Mouse (Mus musculus) heart, embryonic 13.5 days (tissue): ENCODE data around the gene Cdnf. TPM values are rescaled to one million over a fixed set of nuclear protein-coding genes. Genes with fewer than 3 reads are reported as not detected.

ENCODE experiments used
- ATAC-seq: fragments of 200-750 bp; cut with Nextera tagmentation; 2 replicates; pipeline ENCODE4 v1.8.0; 2017; ENCODE audit warnings: moderate TSS enrichment; ENCODE audit not compliant: insufficient number of reproducible peaks, low FRiP score, low TSS enrichment; ENCODE audit errors: extremely low read depth
- H3K27ac ChIP-seq: fragments of 300-500 bp; sonication (generic); replicated peaks from 2 replicates; pipeline ENCODE4 v1.5.1; 2015; ENCODE audit warnings: moderate library complexity, mild to moderate bottlenecking, inconsistent platforms
- H3K27me3 ChIP-seq: fragments of 300-500 bp; sonication (generic); replicated peaks from 2 replicates; pipeline ENCODE4 v1.6.1; 2015; ENCODE audit warnings: mild to moderate bottlenecking, inconsistent platforms
- H3K36me3 ChIP-seq: fragments of 300-500 bp; sonication (generic); 2 replicates; pipeline ENCODE4 v1.6.1; 2015; ENCODE audit warnings: mild to moderate bottlenecking, inconsistent platforms
- H3K4me1 ChIP-seq: fragments of 300-500 bp; sonication (generic); 2 replicates; pipeline ENCODE4 v1.6.1; 2015; ENCODE audit warnings: inconsistent platforms
- H3K4me2 ChIP-seq: fragments of 300-500 bp; sonication (generic); 2 replicates; pipeline ENCODE4 v1.6.1; 2015; ENCODE audit warnings: inconsistent platforms, mild to moderate bottlenecking, moderate library complexity
- H3K4me3 ChIP-seq: fragments of 300-500 bp; sonication (generic); 2 replicates; pipeline ENCODE4 v1.5.1; 2015; ENCODE audit warnings: moderate library complexity, mild to moderate bottlenecking, inconsistent platforms
- H3K9ac ChIP-seq: fragments of 300-500 bp; sonication (generic); 2 replicates; pipeline ENCODE4 v1.6.1; 2015; ENCODE audit warnings: inconsistent platforms, mild to moderate bottlenecking, moderate library complexity
- H3K9me3 ChIP-seq: fragments of 300-500 bp; sonication (generic); 2 replicates; pipeline ENCODE4 v1.6.1; 2016; ENCODE audit warnings: inconsistent platforms
- WGBS: fragments of 180-500 bp; shearing (Covaris S2); methylation state at CpG from one replicate; pipeline ENCODE4 v1.1.7; 2015; ENCODE audit warnings: mixed read lengths; 5-methylcytosine and 5-hydroxymethylcytosine counted together
- polyA plus RNA-seq: library from polyadenylated mRNA; unstranded; fragments of >200 nt; fragmentation: Nextera tagmentation; extraction: Ambion mirVana; gene quantifications from 2 replicates; pipeline ENCODE4 v1.2.1, GENCODE M21; 2015

Cdnf gene
- polyA plus RNA-seq, 1 experiment from 2014 or later, result 0.13 TPM

GRCm38 (mm10) chr2:3522558-3522957, 9.7 kb downstream of the Cdnf start:
- ATAC-seq, result no peak
- Histone ChIP-seq H3K36me3 (no peaks in the 10 kb centered on the region), H3K4me3 (no peak overlapping the region), H3K27me3 (no peaks in the 10 kb centered on the region), H3K27ac (no peak overlapping the region), H3K4me2 (no peak overlapping the region), H3K9me3 (no peaks in the 10 kb centered on the region), H3K4me1 (no peaks in the 10 kb centered on the region), H3K9ac (no peak overlapping the region)
- WGBS, result 74% methylated on average over 4 of the region's 4 CpGs

- no peak overlapping the region for H3K4me3 ChIP-seq
- H3K4me1 ChIP-seq, result no peaks in the 10 kb centered on the region
- H3K27ac ChIP-seq, result no peak overlapping the region
- 71% methylated on average over 6 of the region's 6 CpGs for WGBS
- ATAC-seq, result no peak
- no peaks in the 10 kb centered on the region for H3K27me3 ChIP-seq
- no peak overlapping the region for H3K4me2 ChIP-seq
- no peaks in the 10 kb centered on the region for H3K9me3 ChIP-seq
- H3K9ac ChIP-seq, result no peak overlapping the region
- no peaks in the 10 kb centered on the region for H3K36me3 ChIP-seq
These were observed 13.5 kb downstream of the Cdnf start for GRCm38 (mm10) chr2:3526288-3526687.

GRCm38 (mm10) chr2:3541307-3542079, 28.7 kb downstream of the Cdnf start:
- no peak for ATAC-seq
- 59% methylated on average over 9 of the region's 9 CpGs for WGBS
- no peaks in the 10 kb centered on the region for H3K9me3 ChIP-seq

GRCm38 (mm10) chr2:3546055-3546454, 33.2 kb downstream of the Cdnf start:
- H3K4me1 ChIP-seq, result peaks cover 7% of the 10 kb centered on the region
- H3K27ac ChIP-seq, result no peak overlapping the region
- ATAC-seq, result no peak
- H3K4me3 ChIP-seq, result no peak overlapping the region
- H3K36me3 ChIP-seq, result no peaks in the 10 kb centered on the region
- H3K4me2 ChIP-seq, result no peak overlapping the region
- 40% methylated on average over 2 of the region's 2 CpGs for WGBS
- no peaks in the 10 kb centered on the region for H3K27me3 ChIP-seq
- H3K9ac ChIP-seq, result no peak overlapping the region
- 0 out of 2 replicates have a peak, but pooled peaks cover 4% of the 10 kb centered on the region for H3K9me3 ChIP-seq

More at GRCm38 (mm10) chr2:3541307-3542079, 28.7 kb downstream of the Cdnf start:
- H3K27ac ChIP-seq, result no peak overlapping the region
- H3K4me2 ChIP-seq, result no peak overlapping the region
- no peak overlapping the region for H3K4me3 ChIP-seq
- H3K9ac ChIP-seq, result no peak overlapping the region
- H3K27me3 ChIP-seq, result no peaks in the 10 kb centered on the region
- no peaks in the 10 kb centered on the region for H3K36me3 ChIP-seq
- peaks cover 7% of the 10 kb centered on the region for H3K4me1 ChIP-seq

- WGBS, result 1% methylated on average over 4 of the region's 4 CpGs
These were observed 33.8 kb downstream of the Cdnf start for GRCm38 (mm10) chr2:3546588-3546987.

GRCm38 (mm10) chr2:3570186-3570585, 57.4 kb downstream of the Cdnf start, which contains the start of gene Fam107b:
Fam107b (plus strand) TSS chr2:3570488.
- no peaks in the 10 kb centered on the region for H3K4me1 ChIP-seq
- no peak within 1 kb of the TSS for H3K4me3 ChIP-seq
- 60% methylated on average over 12 of the region's 12 CpGs for WGBS
- no peaks in the 10 kb centered on the region for H3K36me3 ChIP-seq
- H3K4me2 ChIP-seq, result no peak within 1 kb of the TSS
- ATAC-seq, result no peak
- no peak within 1 kb of the TSS for H3K27ac ChIP-seq
- H3K9ac ChIP-seq, result no peak within 1 kb of the TSS
- no peaks in the 10 kb centered on the region for H3K9me3 ChIP-seq
- no peaks in the 10 kb centered on the region for H3K27me3 ChIP-seq

More at GRCm38 (mm10) chr2:3546588-3546987, 33.8 kb downstream of the Cdnf start:
- Histone ChIP-seq H3K4me1 (peaks cover 7% of the 10 kb centered on the region), H3K4me3 (no peak overlapping the region), H3K36me3 (no peaks in the 10 kb centered on the region), H3K4me2 (no peak overlapping the region), H3K27ac (no peak overlapping the region), H3K9me3 (0 out of 2 replicates have a peak, but pooled peaks cover 7% of the 10 kb centered on the region), H3K27me3 (no peaks in the 10 kb centered on the region), H3K9ac (no peak overlapping the region)
- ATAC-seq, result no peak

GRCm38 (mm10) chr2:3570606-3571005, 57.8 kb downstream of the Cdnf start:
- WGBS, result 74% methylated on average over 11 of the region's 11 CpGs
- no peaks in the 10 kb centered on the region for H3K27me3 ChIP-seq
- no peak overlapping the region for H3K27ac ChIP-seq

GRCm38 (mm10) chr2:3573883-3574282, 61.1 kb downstream of the Cdnf start:
- no peak overlapping the region for H3K27ac ChIP-seq

More at GRCm38 (mm10) chr2:3570606-3571005, 57.8 kb downstream of the Cdnf start:
- Histone ChIP-seq H3K9ac (no peak overlapping the region), H3K4me3 (no peak overlapping the region), H3K4me2 (no peak overlapping the region), H3K9me3 (no peaks in the 10 kb centered on the region), H3K36me3 (no peaks in the 10 kb centered on the region), H3K4me1 (no peaks in the 10 kb centered on the region)
- no peak for ATAC-seq

GRCm38 (mm10) chr2:3575140-3575539, 62.3 kb downstream of the Cdnf start:
- Histone ChIP-seq H3K4me3 (no peak overlapping the region), H3K36me3 (no peaks in the 10 kb centered on the region), H3K27me3 (no peaks in the 10 kb centered on the region), H3K9me3 (no peaks in the 10 kb centered on the region), H3K27ac (no peak overlapping the region), H3K4me2 (no peak overlapping the region), H3K9ac (no peak overlapping the region), H3K4me1 (peaks cover 10% of the 10 kb centered on the region; the same call in 1 of the 2 replicates)
- no peak for ATAC-seq
- 81% methylated on average over 1 of the region's 1 CpGs for WGBS

More at GRCm38 (mm10) chr2:3573883-3574282, 61.1 kb downstream of the Cdnf start:
- H3K4me2 ChIP-seq, result no peak overlapping the region
- H3K9me3 ChIP-seq, result no peaks in the 10 kb centered on the region
- H3K27me3 ChIP-seq, result no peaks in the 10 kb centered on the region
- H3K36me3 ChIP-seq, result no peaks in the 10 kb centered on the region
- H3K9ac ChIP-seq, result no peak overlapping the region
- ATAC-seq, result no peak
- H3K4me3 ChIP-seq, result no peak overlapping the region
- 72% methylated on average over 7 of the region's 7 CpGs for WGBS
- peaks cover 8% of the 10 kb centered on the region; the same call in 1 of the 2 replicates for H3K4me1 ChIP-seq

Other genes with a start within 250 kb of the Cdnf start
- gene Nmt2, start 228.8 kb upstream of the Cdnf start, polyA plus RNA-seq, result 32.1 and 36.3 TPM in 2 replicates
- 10.2 and 13.8 TPM in 2 replicates for gene Rpp38, start 180.4 kb upstream of the Cdnf start, polyA plus RNA-seq
- gene Acbd7, start 176.9 kb upstream of the Cdnf start, polyA plus RNA-seq, result 0.82 and 1.0 TPM in 2 replicates
- gene Olah, start 115.8 kb upstream of the Cdnf start, polyA plus RNA-seq, result not detected in 2 replicates
- not detected in 2 replicates for gene Meig1, start 90.4 kb upstream of the Cdnf start, polyA plus RNA-seq
- 4.9 and 5.0 TPM in 2 replicates for gene Dclre1c, start 88.9 kb upstream of the Cdnf start, polyA plus RNA-seq
- 8.7 and 9.6 TPM in 2 replicates for gene Suv39h2, start 38.0 kb upstream of the Cdnf start, polyA plus RNA-seq
- gene Gm45902, start 240 bp upstream of the Cdnf start, polyA plus RNA-seq, result 4.3 and 4.4 TPM in 2 replicates
- 73.9 and 79.5 TPM in 2 replicates for gene Hspa14, start 216 bp upstream of the Cdnf start, polyA plus RNA-seq
- gene Fam107b, start 57.5 kb downstream of the Cdnf start, polyA plus RNA-seq, result 24.3 and 25.1 TPM in 2 replicates